Mouse (Mus musculus) testis, adult 2 months (tissue): Measurements from ENCODE around the gene Cd69. TPM values are rescaled to one million over a fixed set of nuclear protein-coding genes. Genes with fewer than 3 reads are reported as not detected.

ENCODE experiments used
- H3K27ac ChIP-seq: fragments of 200-500 bp; 2 replicates; pipeline ENCODE4 v1.5.1; 2012; ENCODE audit warnings: low read depth, low read length; ENCODE audit not compliant: control insufficient read depth, insufficient read depth
- H3K27me3 ChIP-seq: fragments of 200-500 bp; 2 replicates; pipeline ENCODE4 v1.6.1; 2012; ENCODE audit warnings: mild to moderate bottlenecking, low read length, moderate library complexity; ENCODE audit not compliant: control insufficient read depth, insufficient read depth
- H3K36me3 ChIP-seq: fragments of 200-500 bp; 2 replicates; pipeline ENCODE4 v1.6.1; 2012; ENCODE audit warnings: mild to moderate bottlenecking, low read length; ENCODE audit not compliant: control insufficient read depth, insufficient read depth
- H3K4me1 ChIP-seq: fragments of 200-500 bp; 2 replicates; pipeline ENCODE4 v1.6.1; 2012; ENCODE audit warnings: low read length; ENCODE audit not compliant: control insufficient read depth, insufficient read depth
- H3K4me3 ChIP-seq: fragments of 200-500 bp; 2 replicates; pipeline ENCODE4 v1.5.1; 2012; ENCODE audit warnings: low read depth, mild to moderate bottlenecking, low read length, moderate library complexity, mixed read lengths; ENCODE audit not compliant: control insufficient read depth
- CTCF ChIP-seq: fragments of 200-500 bp; IDR thresholded peaks from 2 replicates; pipeline ENCODE4 v1.5.1; 2012; ENCODE audit warnings: low read depth, mild to moderate bottlenecking, inconsistent platforms, low read length, moderate library complexity; ENCODE audit not compliant: control insufficient read depth, insufficient read depth, insufficient replicate concordance
- POLR2A ChIP-seq: fragments of 200-500 bp; IDR thresholded peaks from 2 replicates; pipeline ENCODE4 v1.6.1; 2012; ENCODE audit warnings: low read depth, mild to moderate bottlenecking, inconsistent platforms, low read length, moderate library complexity; ENCODE audit not compliant: control insufficient read depth
- polyA plus RNA-seq: library from polyadenylated mRNA; depleted of rRNA; stranded (reverse); fragments of >200 nt; gene quantifications from 2 replicates; pipeline ENCODE4 v1.2.3, GENCODE M21; 2012

The Cd69 gene
- polyA plus RNA-seq, 1 experiment, result not detected

- H3K4me1 ChIP-seq, result peaks cover 2% of the 10 kb centered on the region; the same call in 1 of the 2 replicates
- H3K36me3 ChIP-seq, result no peaks in the 10 kb centered on the region
- H3K4me3 ChIP-seq, result peak overlapping the region; percentile 76
- peak; percentile 75; the same call in 1 of the 2 replicates for TF ChIP-seq CTCF
- no peak for TF ChIP-seq POLR2A
- H3K27ac ChIP-seq, result peak overlapping the region; percentile 85
- no peaks in the 10 kb centered on the region for H3K27me3 ChIP-seq
These were observed 37.6 kb downstream of the Cd69 start for GRCm38 (mm10) chr6:129237350-129238274.

GRCm38 (mm10) chr6:129236652-129237342 lies 38.4 kb downstream of the Cd69 start:
- no peak overlapping the region for H3K4me3 ChIP-seq
- no peak overlapping the region; the same call in 1 of the 2 replicates for H3K27ac ChIP-seq

GRCm38 (mm10) chr6:129235855-129236461 lies 39.3 kb downstream of the Cd69 start:
- Histone ChIP-seq H3K4me1 (peaks cover 2% of the 10 kb centered on the region; the same call in 1 of the 2 replicates), H3K36me3 (no peaks in the 10 kb centered on the region), H3K27ac (peak overlapping the region; percentile 57), H3K27me3 (no peaks in the 10 kb centered on the region), H3K4me3 (no peak overlapping the region)
- TF ChIP-seq POLR2A, result no peak
- no peak for TF ChIP-seq CTCF

More at GRCm38 (mm10) chr6:129236652-129237342, 38.4 kb downstream of the Cd69 start:
- Histone ChIP-seq H3K27me3 (no peaks in the 10 kb centered on the region), H3K36me3 (no peaks in the 10 kb centered on the region), H3K4me1 (peaks cover 2% of the 10 kb centered on the region; the same call in 1 of the 2 replicates)
- no peak for TF ChIP-seq POLR2A

- 0 out of 2 replicates have a peak overlapping the region, but pooled peaks have one; percentile 3 for H3K4me3 ChIP-seq
- H3K4me1 ChIP-seq, result peaks cover 2% of the 10 kb centered on the region
- peak overlapping the region; percentile 58 for H3K27ac ChIP-seq
- no peaks in the 10 kb centered on the region for H3K36me3 ChIP-seq
- H3K27me3 ChIP-seq, result no peaks in the 10 kb centered on the region
- no peak for TF ChIP-seq POLR2A
- no peak for TF ChIP-seq CTCF
These were observed 40.5 kb downstream of the Cd69 start for GRCm38 (mm10) chr6:129234456-129235360.

- H3K4me3 ChIP-seq, result 0 out of 2 replicates have a peak overlapping the region, but pooled peaks have one; percentile 3
- H3K36me3 ChIP-seq, result no peaks in the 10 kb centered on the region
- H3K4me1 ChIP-seq, result peaks cover 2% of the 10 kb centered on the region
- H3K27ac ChIP-seq, result peak overlapping the region; percentile 58
- no peaks in the 10 kb centered on the region for H3K27me3 ChIP-seq
- no peak for TF ChIP-seq CTCF
These were observed 41.3 kb downstream of the Cd69 start for GRCm38 (mm10) chr6:129233955-129234369.

GRCm38 (mm10) chr6:129233366-129233954 lies 41.8 kb downstream of the Cd69 start:
- Histone ChIP-seq H3K27ac (no peak overlapping the region), H3K36me3 (no peaks in the 10 kb centered on the region), H3K4me3 (no peak overlapping the region), H3K4me1 (peaks cover 2% of the 10 kb centered on the region), H3K27me3 (no peaks in the 10 kb centered on the region)
- TF ChIP-seq POLR2A (no peak), CTCF (no peak)
